Mouse (Mus musculus) thymus, adult 2 months (tissue): ENCODE data around the gene Xrcc1.

Source experiments
- CTCF ChIP-seq: fragments of 200-500 bp; IDR thresholded peaks from 2 replicates; pipeline ENCODE4 v1.5.1; 2012; ENCODE audit warnings: mild to moderate bottlenecking, control low read depth, low read length, moderate library complexity, borderline replicate concordance; ENCODE audit not compliant: control insufficient read depth, poor library complexity, insufficient read depth; ENCODE audit errors: extremely low read depth
- POLR2A ChIP-seq: fragments of 200-500 bp; IDR thresholded peaks from 2 replicates; pipeline ENCODE4 v1.6.1; 2012; ENCODE audit warnings: mild to moderate bottlenecking, low read length, control low read depth, moderate library complexity; ENCODE audit not compliant: control insufficient read depth, poor library complexity, insufficient read depth; ENCODE audit errors: extremely low read depth

DNA sequence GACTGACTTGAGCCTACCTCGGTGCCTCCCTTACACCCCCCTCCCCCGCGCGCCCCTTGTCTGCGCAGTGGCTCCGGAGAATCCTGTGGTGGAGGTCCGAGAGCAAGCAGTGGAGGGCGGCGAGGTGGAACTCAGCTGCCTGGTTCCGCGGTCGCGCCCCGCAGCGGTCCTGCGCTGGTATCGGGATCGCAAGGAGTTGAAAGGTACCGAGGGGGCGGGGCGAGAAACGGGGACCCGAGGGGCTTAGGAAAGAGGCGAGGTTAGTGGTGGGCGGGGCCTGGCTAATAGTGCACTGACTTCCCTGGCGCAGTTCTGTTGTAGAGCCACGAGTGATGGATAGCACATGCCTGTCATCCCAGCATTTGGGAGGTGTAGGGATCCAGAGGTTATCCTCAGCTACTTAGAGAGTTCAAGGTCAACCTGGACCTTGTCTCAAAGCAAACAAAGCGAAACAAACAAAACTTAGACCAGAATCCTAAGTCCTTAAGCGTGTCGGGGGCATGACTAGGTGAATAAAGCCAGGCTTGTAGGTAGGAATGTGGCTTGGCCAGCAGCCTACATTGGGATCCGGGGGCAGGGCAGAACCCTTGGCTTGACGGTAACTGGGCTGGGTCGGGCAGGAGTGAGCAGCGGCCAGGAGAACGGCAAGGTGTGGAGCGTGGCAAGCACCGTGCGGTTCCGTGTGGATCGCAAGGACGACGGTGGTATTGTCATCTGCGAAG, 46.1 kb upstream of the Xrcc1 start:
- TF ChIP-seq POLR2A (no peak), CTCF (no peak)
